Mouse (Mus musculus) midbrain, embryonic 11.5 days (tissue): ENCODE measurements around the gene Npy1r. TPM values are rescaled to one million over a fixed set of nuclear protein-coding genes. Genes with fewer than 3 reads are reported as not detected.

ENCODE experiments used
- ATAC-seq: fragments of 200-750 bp; cut with Nextera tagmentation; 2 replicates; pipeline ENCODE4 v1.8.0; 2017; ENCODE audit warnings: moderate TSS enrichment, moderate library complexity; ENCODE audit not compliant: low FRiP score
- DNase-seq: peaks from one replicate; pipeline ENCODE4 v3.0.0; 2015; ENCODE audit warnings: low spot score; ENCODE audit errors: missing footprints
- H3K27ac ChIP-seq: fragments of 300-500 bp; sonication (generic); 2 replicates; pipeline ENCODE4 v1.5.1; 2014; ENCODE audit warnings: low read depth, low read length
- H3K27me3 ChIP-seq: fragments of 300-500 bp; sonication (generic); 2 replicates; pipeline ENCODE4 v1.6.1; 2014; ENCODE audit warnings: mild to moderate bottlenecking, low read length, moderate library complexity, mixed read lengths; ENCODE audit not compliant: control insufficient read depth, insufficient read depth
- H3K36me3 ChIP-seq: fragments of 300-500 bp; sonication (generic); 2 replicates; pipeline ENCODE4 v1.6.1; 2014; ENCODE audit warnings: mild to moderate bottlenecking, low read length, moderate library complexity, mixed read lengths; ENCODE audit not compliant: control insufficient read depth, insufficient read depth
- H3K4me1 ChIP-seq: fragments of 300-500 bp; sonication (generic); 2 replicates; pipeline ENCODE4 v1.6.1; 2014; ENCODE audit warnings: low read length; ENCODE audit not compliant: control insufficient read depth, insufficient read depth
- H3K4me2 ChIP-seq: fragments of 300-500 bp; sonication (generic); 2 replicates; pipeline ENCODE4 v1.6.1; 2014; ENCODE audit warnings: mild to moderate bottlenecking, moderate library complexity
- H3K4me3 ChIP-seq: fragments of 300-500 bp; sonication (generic); 2 replicates; pipeline ENCODE4 v1.5.1; 2014; ENCODE audit warnings: low read depth, low read length
- H3K9ac ChIP-seq: fragments of 300-500 bp; sonication (generic); 2 replicates; pipeline ENCODE4 v1.6.1; 2014; ENCODE audit warnings: low read length
- H3K9me3 ChIP-seq: fragments of 300-500 bp; sonication (generic); 2 replicates; pipeline ENCODE4 v1.6.1; 2016; ENCODE audit warnings: low read length; ENCODE audit not compliant: control insufficient read depth
- WGBS: fragments of 180-500 bp; shearing (Covaris S2); extraction: QIAGEN DNeasy Blood & Tissue Kit; methylation state at CpG from one replicate; pipeline ENCODE4 v1.1.7; 2014; 5-methylcytosine and 5-hydroxymethylcytosine counted together
- polyA plus RNA-seq: library from polyadenylated mRNA; unstranded; fragments of >200 nt; fragmentation: Nextera tagmentation; extraction: Ambion mirVana; gene quantifications from 2 replicates; pipeline ENCODE4 v1.2.1, GENCODE M21; 2014

Npy1r gene
- polyA plus RNA-seq, 1 experiment from 2014 or later = 1.1 TPM

DNA sequence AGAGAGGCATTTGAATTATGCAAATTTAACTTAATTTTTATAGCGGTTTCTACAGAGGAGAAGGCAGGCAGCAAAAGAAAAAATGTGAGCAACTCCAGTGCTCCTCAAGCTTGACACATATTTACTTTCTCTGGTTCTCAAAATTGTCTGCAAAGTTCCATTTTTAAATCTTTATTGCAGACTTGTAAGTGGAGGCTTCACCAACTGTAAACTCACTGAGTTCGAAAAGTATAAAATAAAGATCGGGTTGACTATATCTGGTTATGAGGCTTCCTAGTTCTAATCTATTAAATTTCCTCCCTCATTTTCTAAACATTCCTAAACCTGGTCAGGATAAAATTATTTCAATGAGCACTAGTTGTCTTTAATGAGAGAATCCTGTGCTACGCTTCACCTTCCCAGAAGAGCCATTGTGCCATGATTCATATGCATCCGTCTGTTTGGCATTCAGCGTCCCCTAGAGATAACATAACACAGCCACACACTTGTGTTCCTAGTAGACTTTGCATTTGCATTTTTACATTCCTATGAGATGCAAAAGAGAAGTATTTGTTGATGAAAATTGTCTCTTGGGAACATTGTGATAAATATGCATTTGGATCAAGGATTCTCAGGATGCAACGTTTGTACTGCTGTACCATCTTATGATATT is 17.5 kb downstream of the Npy1r start:
- Histone ChIP-seq H3K4me3 (no peak overlapping the region), H3K4me2 (no peak overlapping the region), H3K27me3 (no peaks in the 10 kb centered on the region), H3K9me3 (no peaks in the 10 kb centered on the region), H3K27ac (no peak overlapping the region), H3K9ac (no peak overlapping the region), H3K36me3 (no peaks in the 10 kb centered on the region), H3K4me1 (no peaks in the 10 kb centered on the region)
- WGBS = 93% methylated on average over 7 of the region's 7 CpGs
- ATAC-seq (no peak), DNase-seq (peak; percentile 51)

GRCm38 (mm10) chr8:66722835-66723234 is 25.8 kb downstream of the Npy1r start:
- Histone ChIP-seq H3K27ac (no peak overlapping the region), H3K4me3 (no peak overlapping the region), H3K9me3 (no peaks in the 10 kb centered on the region), H3K4me2 (no peak overlapping the region), H3K36me3 (no peaks in the 10 kb centered on the region), H3K4me1 (no peaks in the 10 kb centered on the region), H3K27me3 (no peaks in the 10 kb centered on the region), H3K9ac (no peak overlapping the region)
- ATAC-seq = no peak
- WGBS = 80% methylated on average over 2 of the region's 2 CpGs
- no peak for DNase-seq

DNA sequence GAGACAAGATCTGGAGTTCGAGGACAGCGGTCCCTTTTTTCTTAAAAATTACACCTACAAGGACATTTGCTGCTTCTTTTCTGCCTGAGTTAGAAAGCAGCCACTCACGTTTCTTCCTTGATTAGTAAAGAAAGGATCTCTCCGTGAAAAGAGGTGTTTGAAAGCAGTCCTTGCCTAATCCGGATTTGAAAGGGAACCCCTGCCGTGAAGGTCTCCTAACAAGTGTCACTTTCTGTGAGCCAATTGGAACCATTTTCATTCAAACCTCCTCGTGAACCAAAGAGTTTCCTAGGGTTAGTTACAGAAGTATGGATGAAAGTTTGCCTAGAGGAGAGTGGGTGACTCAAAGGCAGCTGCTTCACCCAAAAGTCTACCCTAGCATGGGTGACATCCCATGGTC is 32.5 kb downstream of the Npy1r start:
- Histone ChIP-seq H3K9me3 (no peaks in the 10 kb centered on the region), H3K27ac (no peak overlapping the region), H3K9ac (no peak overlapping the region), H3K36me3 (no peaks in the 10 kb centered on the region), H3K4me2 (no peak overlapping the region), H3K4me1 (peaks cover 4% of the 10 kb centered on the region; the same call in 1 of the 2 replicates), H3K27me3 (no peaks in the 10 kb centered on the region), H3K4me3 (no peak overlapping the region)
- 11% methylated on average over 7 of the region's 7 CpGs for WGBS
- DNase-seq (peak; percentile 61), ATAC-seq (0 out of 2 replicates have a peak, but pooled peaks have one; percentile 44)

DNA sequence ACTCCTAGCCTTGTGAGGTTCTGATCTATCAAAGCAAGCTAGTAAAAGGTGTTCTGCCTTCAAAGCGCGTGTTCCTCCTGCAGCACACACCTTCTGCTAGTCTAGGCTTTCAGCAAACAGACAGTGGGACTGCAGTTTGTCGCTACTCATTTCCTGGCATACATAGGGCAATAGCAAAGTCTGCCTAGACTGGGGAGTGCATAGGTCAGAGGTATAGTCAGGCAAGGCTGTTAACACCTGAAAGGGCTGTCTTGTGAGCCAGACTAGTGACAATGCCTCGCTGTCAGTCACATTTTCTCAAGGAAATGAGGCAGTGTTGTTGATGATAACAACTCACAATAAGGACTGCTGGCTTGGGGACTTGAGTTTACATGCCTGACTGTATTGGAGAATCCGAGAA is 35.0 kb downstream of the Npy1r start:
- WGBS = 52% methylated on average over 5 of the region's 5 CpGs
- DNase-seq (peak; percentile 72), ATAC-seq (no peak)
- Histone ChIP-seq H3K9ac (no peak overlapping the region), H3K27me3 (no peaks in the 10 kb centered on the region), H3K4me2 (no peak overlapping the region), H3K9me3 (no peaks in the 10 kb centered on the region), H3K4me3 (no peak overlapping the region), H3K36me3 (no peaks in the 10 kb centered on the region), H3K4me1 (peaks cover 4% of the 10 kb centered on the region; the same call in 1 of the 2 replicates), H3K27ac (no peak overlapping the region)

DNA sequence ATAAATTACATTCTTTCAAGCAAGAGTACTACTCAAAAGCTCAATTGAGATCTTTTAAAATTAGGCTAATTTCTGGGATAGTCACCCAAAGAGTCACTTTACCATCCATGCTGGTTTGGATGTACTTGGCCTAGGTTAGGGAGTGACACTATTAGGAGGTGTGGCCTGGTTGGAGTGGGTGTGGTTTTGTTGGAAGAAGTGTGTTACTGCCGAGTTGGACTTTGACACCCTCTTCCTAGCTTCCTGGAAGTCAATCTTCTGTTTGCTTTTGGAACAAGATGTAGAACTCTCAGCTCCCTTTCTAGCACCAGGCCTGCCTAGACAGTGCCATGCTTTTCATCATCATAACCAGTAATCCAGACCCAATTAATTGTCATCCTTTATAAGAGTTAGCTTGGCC is 45.4 kb downstream of the Npy1r start:
- WGBS = 70% methylated on average over 1 of the region's 1 CpGs
- Histone ChIP-seq H3K4me1 (no peaks in the 10 kb centered on the region), H3K27me3 (no peaks in the 10 kb centered on the region), H3K9ac (no peak overlapping the region), H3K36me3 (no peaks in the 10 kb centered on the region), H3K27ac (no peak overlapping the region), H3K9me3 (no peaks in the 10 kb centered on the region), H3K4me2 (no peak overlapping the region), H3K4me3 (no peak overlapping the region)
- ATAC-seq (no peak), DNase-seq (no peak)

GRCm38 (mm10) chr8:66745612-66746011 is 48.6 kb downstream of the Npy1r start:
- no peak overlapping the region for H3K9ac ChIP-seq
- no peak for DNase-seq

DNA sequence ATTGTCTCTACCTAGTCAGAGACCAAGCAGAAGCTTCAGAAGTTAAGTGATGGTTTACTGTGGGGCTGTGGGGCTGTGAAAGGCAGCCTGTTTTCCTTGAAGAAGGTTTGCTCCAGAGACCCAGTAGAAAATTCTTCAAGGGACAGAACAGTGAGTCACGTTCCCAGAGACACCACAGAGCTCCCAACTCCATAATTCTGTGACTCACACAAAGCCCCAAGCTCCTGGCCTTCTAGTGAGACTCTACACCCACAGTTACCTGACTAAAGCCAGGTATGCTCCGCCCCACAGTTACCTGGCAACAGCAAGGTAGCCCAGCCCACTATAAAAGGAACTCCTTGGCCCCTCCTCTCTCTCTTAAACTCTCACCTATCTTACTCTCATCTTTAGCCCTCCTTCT is 54.6 kb downstream of the Npy1r start:
- no peak overlapping the region for H3K9ac ChIP-seq
- H3K27ac ChIP-seq = no peak overlapping the region
- no peak overlapping the region for H3K4me3 ChIP-seq
- no peaks in the 10 kb centered on the region for H3K36me3 ChIP-seq
- ATAC-seq (no peak), DNase-seq (no peak)
- no peaks in the 10 kb centered on the region for H3K9me3 ChIP-seq
- no peak overlapping the region for H3K4me2 ChIP-seq
- WGBS = 50% methylated on average over 2 of the region's 2 CpGs
- no peaks in the 10 kb centered on the region for H3K27me3 ChIP-seq
- no peaks in the 10 kb centered on the region for H3K4me1 ChIP-seq

More at GRCm38 (mm10) chr8:66745612-66746011, 48.6 kb downstream of the Npy1r start:
- WGBS = 87% methylated on average over 3 of the region's 3 CpGs
- H3K36me3 ChIP-seq = no peaks in the 10 kb centered on the region
- no peak for ATAC-seq
- H3K4me3 ChIP-seq = no peak overlapping the region
- no peaks in the 10 kb centered on the region for H3K27me3 ChIP-seq
- H3K9me3 ChIP-seq = no peaks in the 10 kb centered on the region
- H3K27ac ChIP-seq = no peak overlapping the region
- H3K4me2 ChIP-seq = no peak overlapping the region
- H3K4me1 ChIP-seq = no peaks in the 10 kb centered on the region

- Histone ChIP-seq H3K9ac (no peak overlapping the region), H3K4me1 (no peaks in the 10 kb centered on the region), H3K9me3 (no peaks in the 10 kb centered on the region), H3K4me2 (no peak overlapping the region), H3K27ac (no peak overlapping the region), H3K27me3 (no peaks in the 10 kb centered on the region), H3K4me3 (no peak overlapping the region), H3K36me3 (no peaks in the 10 kb centered on the region)
- 91% methylated on average over 2 of the region's 2 CpGs for WGBS
- DNase-seq = no peak
- ATAC-seq = no peak
These were observed 59.2 kb downstream of the Npy1r start for GRCm38 (mm10) chr8:66756161-66756560.
